Mouse (Mus musculus): ENCODE data around the gene Fuz. TPM values are rescaled to one million over a fixed set of nuclear protein-coding genes. Genes with fewer than 3 reads are reported as not detected.
"Not testable (repeated sequence)": the region's sequence is repeated elsewhere in the genome, so short reads cannot be mapped to it uniquely, and the experiment has no call there.

Fuz gene
- polyA plus RNA-seq, 1 experiment from 2014 or later = 23.1 TPM

DNA sequence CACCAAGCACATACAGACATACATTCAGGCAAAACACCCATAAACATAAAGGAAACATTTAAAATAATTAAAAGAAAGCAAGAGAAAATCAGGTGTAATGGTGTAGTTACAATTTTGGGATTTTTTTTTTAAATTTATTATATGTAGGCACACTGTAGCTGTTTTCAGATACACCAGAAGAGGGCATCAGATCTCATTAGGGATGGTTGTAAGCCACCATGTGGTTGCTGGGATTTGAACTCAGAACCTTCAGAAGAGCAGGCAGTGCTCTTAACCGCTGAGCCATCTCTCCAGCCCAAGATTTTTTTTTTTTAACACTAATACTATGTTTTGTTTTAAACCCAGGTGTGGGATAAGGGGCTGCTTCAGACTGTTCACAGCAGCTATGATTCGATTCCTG lies 24.1 kb upstream of the Fuz start:
- H3K27me3 ChIP-seq (ENCODE audit: control insufficient read depth, insufficient read depth, low read length); H3K4me3 ChIP-seq (replicated peaks; ENCODE audit: low read length); H3K9me3 ChIP-seq (replicated peaks; ENCODE audit: control insufficient read depth, low read length); ATAC-seq (ENCODE audit: insufficient read depth, low FRiP score); H3K27ac ChIP-seq (ENCODE audit: low read length); H3K9ac ChIP-seq (ENCODE audit: low read length); H3K36me3 ChIP-seq (ENCODE audit: control insufficient read depth, insufficient read depth, low read length); H3K4me2 ChIP-seq (ENCODE audit: low read depth, low read length): not testable (repeated sequence)
- peaks cover 27% of the 10 kb centered on the region for H3K4me1 ChIP-seq (ENCODE audit: control insufficient read depth, insufficient read depth, low read length)
- 92% methylated on average over 2 of the region's 2 CpGs for WGBS

DNA sequence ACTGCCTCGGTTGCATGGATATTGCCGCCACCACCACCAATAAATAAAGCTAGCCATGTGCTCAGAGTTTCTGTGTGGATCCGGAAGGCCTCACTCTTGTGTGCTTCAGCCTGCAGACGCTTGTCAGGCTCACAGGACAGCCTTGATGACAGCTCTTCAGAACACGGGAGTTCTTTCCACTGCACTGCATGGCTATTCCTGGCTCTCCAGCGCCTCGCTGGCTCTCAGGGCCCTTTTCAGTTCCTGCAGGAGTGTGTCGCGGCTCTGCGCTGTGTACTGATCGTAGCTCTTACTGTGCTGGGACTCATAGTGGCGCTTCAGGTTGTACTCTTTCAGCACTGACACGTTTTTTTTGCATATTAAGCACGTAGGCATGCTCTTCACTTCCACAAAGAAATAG lies 18.0 kb upstream of the Fuz start:
- WGBS = 86% methylated on average over 14 of the region's 14 CpGs
- H3K27me3 ChIP-seq (ENCODE audit: control insufficient read depth, insufficient read depth, low read length) = no peaks in the 10 kb centered on the region
- peaks cover 30% of the 10 kb centered on the region for H3K36me3 ChIP-seq (ENCODE audit: control insufficient read depth, insufficient read depth, low read length)
- H3K4me3 ChIP-seq (replicated peaks; ENCODE audit: low read length) = no peak overlapping the region
- no peak overlapping the region for H3K27ac ChIP-seq (ENCODE audit: low read length)
- ATAC-seq (ENCODE audit: insufficient read depth, low FRiP score) = no peak
- peaks cover 1% of the 10 kb centered on the region; the same call in 1 of the 2 replicates for H3K4me1 ChIP-seq (ENCODE audit: control insufficient read depth, insufficient read depth, low read length)
- H3K9me3 ChIP-seq (replicated peaks; ENCODE audit: control insufficient read depth, low read length) = no peaks in the 10 kb centered on the region
- no peak overlapping the region for H3K9ac ChIP-seq (ENCODE audit: low read length)
- H3K4me2 ChIP-seq (ENCODE audit: low read depth, low read length) = no peak overlapping the region

DNA sequence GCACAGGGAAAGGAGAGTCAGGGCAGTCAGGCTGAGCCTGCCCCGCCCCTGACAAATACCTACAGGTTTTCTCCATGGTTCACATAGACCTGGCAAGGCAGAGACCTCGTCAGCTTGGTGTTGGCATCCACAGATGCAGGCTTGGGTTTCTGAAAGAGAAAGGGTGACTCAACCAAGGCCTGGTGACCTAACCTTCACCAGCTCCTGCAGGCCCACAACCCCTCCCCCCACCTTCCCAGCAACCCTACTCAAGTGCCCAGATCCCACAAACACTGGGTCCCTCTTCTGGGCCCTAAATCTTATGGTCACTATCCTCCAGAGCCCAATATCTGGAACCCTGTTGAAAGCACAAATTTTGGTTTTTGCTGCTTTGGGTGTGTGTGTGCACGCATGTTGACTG lies 12.8 kb upstream of the Fuz start:
- ATAC-seq (ENCODE audit: insufficient read depth, low FRiP score) = no peak
- WGBS = 87% methylated on average over 3 of the region's 3 CpGs
- Histone ChIP-seq H3K9ac (ENCODE audit: low read length) (no peak overlapping the region), H3K27me3 (ENCODE audit: control insufficient read depth, insufficient read depth, low read length) (no peaks in the 10 kb centered on the region), H3K4me1 (ENCODE audit: control insufficient read depth, insufficient read depth, low read length) (no peaks in the 10 kb centered on the region), H3K27ac (ENCODE audit: low read length) (no peak overlapping the region), H3K9me3 (replicated peaks; ENCODE audit: control insufficient read depth, low read length) (no peaks in the 10 kb centered on the region), H3K36me3 (ENCODE audit: control insufficient read depth, insufficient read depth, low read length) (peaks cover 25% of the 10 kb centered on the region), H3K4me3 (replicated peaks; ENCODE audit: low read length) (no peak overlapping the region), H3K4me2 (ENCODE audit: low read depth, low read length) (no peak overlapping the region)

DNA sequence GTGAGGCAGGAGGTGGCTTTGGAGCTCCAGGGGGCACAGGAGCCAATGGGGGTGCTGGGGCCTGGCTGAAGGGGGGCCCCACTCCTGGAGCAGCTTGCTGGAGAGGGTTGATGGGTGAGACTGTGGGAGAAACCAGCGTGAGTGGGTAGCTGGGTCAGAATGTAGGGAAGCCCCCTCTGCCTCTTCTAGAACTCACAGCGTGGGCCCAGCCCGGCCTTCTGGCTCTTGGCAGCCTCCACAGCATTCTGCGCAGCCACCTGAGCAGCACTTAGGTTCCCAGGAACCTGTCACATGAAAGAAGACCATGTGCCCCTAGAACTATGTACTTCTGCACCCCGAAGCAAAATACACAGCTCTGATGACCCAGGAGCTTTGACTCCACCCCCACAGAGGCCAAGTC lies 11.2 kb upstream of the Fuz start:
- H3K4me3 ChIP-seq (replicated peaks; ENCODE audit: low read length) = no peak overlapping the region
- H3K27me3 ChIP-seq (ENCODE audit: control insufficient read depth, insufficient read depth, low read length) = no peaks in the 10 kb centered on the region
- H3K27ac ChIP-seq (ENCODE audit: low read length) = no peak overlapping the region
- no peaks in the 10 kb centered on the region for H3K9me3 ChIP-seq (replicated peaks; ENCODE audit: control insufficient read depth, low read length)
- peaks cover 24% of the 10 kb centered on the region for H3K36me3 ChIP-seq (ENCODE audit: control insufficient read depth, insufficient read depth, low read length)
- H3K4me1 ChIP-seq (ENCODE audit: control insufficient read depth, insufficient read depth, low read length) = no peaks in the 10 kb centered on the region
- H3K9ac ChIP-seq (ENCODE audit: low read length) = no peak overlapping the region
- 95% methylated on average over 5 of the region's 5 CpGs for WGBS
- no peak overlapping the region for H3K4me2 ChIP-seq (ENCODE audit: low read depth, low read length)
- ATAC-seq (ENCODE audit: insufficient read depth, low FRiP score) = no peak

DNA sequence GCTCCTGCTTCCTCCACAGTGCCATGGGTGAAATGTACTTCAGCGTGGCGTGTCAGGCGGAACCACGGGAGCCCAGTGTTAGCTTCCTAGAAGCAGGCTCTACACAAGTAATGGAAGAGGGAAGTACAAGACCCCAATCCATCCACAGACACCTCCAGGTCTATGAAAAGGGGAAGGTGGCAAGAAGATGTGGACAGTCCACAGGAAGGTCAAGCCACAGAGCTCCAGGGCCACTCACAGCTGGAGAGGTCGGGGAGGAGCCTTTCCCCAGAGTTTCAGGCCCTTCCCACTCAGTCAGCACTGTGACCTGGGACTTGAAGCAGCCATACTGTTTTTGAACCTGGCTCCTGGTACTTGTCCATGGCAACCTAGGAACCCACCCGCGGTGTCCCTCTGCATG lies 8.9 kb upstream of the Fuz start:
- Histone ChIP-seq H3K4me3 (replicated peaks; ENCODE audit: low read length) (no peak overlapping the region), H3K4me1 (ENCODE audit: control insufficient read depth, insufficient read depth, low read length) (peaks cover 15% of the 10 kb centered on the region), H3K9me3 (replicated peaks; ENCODE audit: control insufficient read depth, low read length) (no peaks in the 10 kb centered on the region), H3K4me2 (ENCODE audit: low read depth, low read length) (no peak overlapping the region), H3K27me3 (ENCODE audit: control insufficient read depth, insufficient read depth, low read length) (no peaks in the 10 kb centered on the region), H3K36me3 (ENCODE audit: control insufficient read depth, insufficient read depth, low read length) (peaks cover 12% of the 10 kb centered on the region), H3K9ac (ENCODE audit: low read length) (no peak overlapping the region), H3K27ac (ENCODE audit: low read length) (no peak overlapping the region)
- WGBS = 89% methylated on average over 7 of the region's 7 CpGs
- no peak for ATAC-seq (ENCODE audit: insufficient read depth, low FRiP score)

DNA sequence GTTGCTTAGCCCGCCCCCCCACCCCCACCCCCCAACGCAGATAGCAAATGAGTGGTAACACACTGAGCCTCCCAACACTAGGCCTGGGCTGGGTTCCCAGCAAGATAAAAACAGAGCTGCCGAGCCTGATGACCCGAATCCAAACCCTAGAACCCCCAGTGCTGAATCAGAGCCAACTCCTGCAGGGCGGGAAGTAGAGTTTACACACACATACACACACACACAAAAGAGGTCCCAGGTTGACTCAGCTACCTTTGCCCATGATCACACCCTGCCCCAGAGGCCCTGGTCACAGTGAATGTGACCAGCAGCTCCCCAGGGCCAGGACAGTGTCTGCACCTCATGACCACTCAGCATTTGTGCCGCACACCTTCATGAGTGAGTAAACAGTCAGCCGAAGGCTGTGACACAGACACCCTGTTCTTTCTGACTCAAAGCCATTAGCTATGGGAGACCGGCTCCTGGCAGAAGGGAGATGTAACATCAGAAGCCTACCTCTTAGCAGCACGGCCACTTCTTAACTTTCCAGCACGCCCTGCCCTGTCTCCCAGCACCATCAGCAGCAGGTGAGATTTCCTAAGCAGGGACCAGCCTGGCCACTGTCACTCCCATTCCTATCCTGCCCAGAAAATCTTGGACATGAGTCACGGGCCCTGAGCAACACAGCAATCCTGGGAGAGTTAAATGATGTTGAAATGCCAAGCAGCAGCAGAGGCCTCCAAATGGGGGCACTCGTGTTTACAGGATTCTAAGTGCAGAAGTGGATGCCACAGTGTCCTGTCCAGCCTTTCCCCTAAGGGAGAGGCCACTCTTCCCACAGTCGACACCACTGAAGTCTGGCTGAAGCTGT lies 7.4 kb upstream of the Fuz start:
- no peak for ATAC-seq (ENCODE audit: insufficient read depth, low FRiP score)
- peaks cover 17% of the 10 kb centered on the region for H3K4me1 ChIP-seq (ENCODE audit: control insufficient read depth, insufficient read depth, low read length)
- no peaks in the 10 kb centered on the region for H3K27me3 ChIP-seq (ENCODE audit: control insufficient read depth, insufficient read depth, low read length)
- H3K4me2 ChIP-seq (ENCODE audit: low read depth, low read length) = no peak overlapping the region
- H3K27ac ChIP-seq (ENCODE audit: low read length) = 0 out of 2 replicates have a peak overlapping the region, but pooled peaks have one; percentile 10
- H3K9me3 ChIP-seq (replicated peaks; ENCODE audit: control insufficient read depth, low read length) = no peaks in the 10 kb centered on the region
- no peak overlapping the region for H3K9ac ChIP-seq (ENCODE audit: low read length)
- WGBS = 77% methylated on average over 13 of the region's 13 CpGs
- H3K4me3 ChIP-seq (replicated peaks; ENCODE audit: low read length) = no peak overlapping the region
- H3K36me3 ChIP-seq (ENCODE audit: control insufficient read depth, insufficient read depth, low read length) = peaks cover 3% of the 10 kb centered on the region; the same call in 1 of the 2 replicates

DNA sequence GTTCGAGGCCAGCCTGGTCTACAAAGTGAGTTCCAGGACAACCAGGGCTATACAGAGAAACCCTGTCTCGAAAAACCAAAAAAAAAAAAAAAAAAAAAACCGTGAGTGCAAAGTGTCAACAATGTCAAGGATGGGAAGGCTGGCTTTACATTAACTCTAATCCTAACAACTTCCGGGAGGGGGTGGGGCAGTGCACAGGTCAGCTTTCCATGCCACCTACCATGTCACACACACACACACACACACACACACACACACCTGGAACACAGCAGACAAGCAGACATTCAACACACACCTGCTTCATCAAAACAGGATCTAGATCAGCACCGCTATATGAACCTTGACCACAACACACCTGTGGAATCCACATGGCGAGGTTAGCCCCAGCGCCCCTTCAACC lies 5.7 kb upstream of the Fuz start:
- H3K36me3 ChIP-seq (ENCODE audit: control insufficient read depth, insufficient read depth, low read length) = no peaks in the 10 kb centered on the region
- H3K4me2 ChIP-seq (ENCODE audit: low read depth, low read length) = no peak overlapping the region
- H3K27ac ChIP-seq (ENCODE audit: low read length) = no peak overlapping the region
- H3K9me3 ChIP-seq (replicated peaks; ENCODE audit: control insufficient read depth, low read length) = no peaks in the 10 kb centered on the region
- ATAC-seq (ENCODE audit: insufficient read depth, low FRiP score) = no peak
- H3K9ac ChIP-seq (ENCODE audit: low read length) = 0 out of 2 replicates have a peak overlapping the region, but pooled peaks have one; percentile 24
- no peaks in the 10 kb centered on the region for H3K27me3 ChIP-seq (ENCODE audit: control insufficient read depth, insufficient read depth, low read length)
- WGBS = 72% methylated on average over 6 of the region's 7 CpGs
- H3K4me1 ChIP-seq (ENCODE audit: control insufficient read depth, insufficient read depth, low read length) = peaks cover 24% of the 10 kb centered on the region
- H3K4me3 ChIP-seq (replicated peaks; ENCODE audit: low read length) = no peak overlapping the region

DNA sequence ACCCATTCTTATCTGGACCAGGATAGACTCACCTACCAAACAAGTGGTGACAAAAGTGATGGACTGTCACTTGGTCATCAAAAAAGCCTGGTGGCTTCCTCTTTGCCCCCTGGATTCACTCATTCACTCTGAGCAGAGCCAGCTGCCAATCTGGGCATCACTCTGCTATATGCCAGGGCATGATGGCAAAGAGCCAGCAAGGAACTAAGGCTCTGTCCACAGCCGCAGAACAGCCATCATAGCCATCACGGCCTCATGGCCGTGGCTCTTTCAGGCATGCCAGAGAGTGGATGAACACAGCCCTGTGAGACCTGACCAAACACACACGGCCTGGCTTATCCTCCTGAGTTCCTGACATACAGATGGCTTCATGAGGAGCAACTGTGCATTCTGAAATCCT lies 5.1 kb upstream of the Fuz start:
- 84% methylated on average over 4 of the region's 4 CpGs for WGBS
- Histone ChIP-seq H3K9me3 (replicated peaks; ENCODE audit: control insufficient read depth, low read length) (no peaks in the 10 kb centered on the region), H3K4me3 (replicated peaks; ENCODE audit: low read length) (peak overlapping the region; percentile 92; the same call in 1 of the 2 replicates), H3K9ac (ENCODE audit: low read length) (0 out of 2 replicates have a peak overlapping the region, but pooled peaks have one; percentile 94), H3K4me1 (ENCODE audit: control insufficient read depth, insufficient read depth, low read length) (peaks cover 27% of the 10 kb centered on the region), H3K4me2 (ENCODE audit: low read depth, low read length) (peak overlapping the region; percentile 92), H3K27ac (ENCODE audit: low read length) (no peak overlapping the region), H3K36me3 (ENCODE audit: control insufficient read depth, insufficient read depth, low read length) (no peaks in the 10 kb centered on the region), H3K27me3 (ENCODE audit: control insufficient read depth, insufficient read depth, low read length) (no peaks in the 10 kb centered on the region)
- ATAC-seq (ENCODE audit: insufficient read depth, low FRiP score) = no peak

DNA sequence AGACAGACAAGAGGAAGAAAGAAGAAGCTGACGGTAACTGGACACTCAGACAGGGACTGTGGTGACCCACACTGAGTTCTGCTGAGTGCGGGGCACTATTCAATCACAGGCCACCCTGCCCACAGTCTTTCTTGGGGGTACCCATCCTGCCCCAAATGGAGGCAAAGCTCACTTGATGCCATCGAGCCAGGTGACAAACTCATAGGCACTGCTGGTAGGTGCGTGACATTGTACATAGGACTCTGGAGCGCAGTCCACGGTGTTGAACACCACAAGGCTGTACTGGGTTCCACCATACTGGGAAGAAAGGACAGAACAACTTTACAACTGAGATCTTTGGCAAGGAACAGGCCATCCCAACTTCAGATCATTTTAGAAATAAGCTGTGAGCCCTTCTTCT lies 4.3 kb upstream of the Fuz start:
- no peaks in the 10 kb centered on the region for H3K9me3 ChIP-seq (replicated peaks; ENCODE audit: control insufficient read depth, low read length)
- peak overlapping the region; percentile 94 for H3K9ac ChIP-seq (ENCODE audit: low read length)
- H3K27ac ChIP-seq (ENCODE audit: low read length) = peak overlapping the region; percentile 98
- H3K4me1 ChIP-seq (ENCODE audit: control insufficient read depth, insufficient read depth, low read length) = peaks cover 29% of the 10 kb centered on the region
- WGBS = 15% methylated on average over 6 of the region's 6 CpGs
- no peak for ATAC-seq (ENCODE audit: insufficient read depth, low FRiP score)
- H3K36me3 ChIP-seq (ENCODE audit: control insufficient read depth, insufficient read depth, low read length) = no peaks in the 10 kb centered on the region
- H3K4me2 ChIP-seq (ENCODE audit: low read depth, low read length) = peak overlapping the region; percentile 92
- no peaks in the 10 kb centered on the region for H3K27me3 ChIP-seq (ENCODE audit: control insufficient read depth, insufficient read depth, low read length)
- peak overlapping the region; percentile 92 for H3K4me3 ChIP-seq (replicated peaks; ENCODE audit: low read length)
